Mouse (Mus musculus): ENCODE results near the gene Cdc42bpb. TPM values are rescaled to one million over a fixed set of nuclear protein-coding genes. Genes with fewer than 3 reads are reported as not detected.

Cdc42bpb gene
- 100 to 1,000 TPM; 153 to 168 TPM for total RNA-seq (2021)

GRCm38 (mm10) chr12:111377376-111377973, at the start of gene Cdc42bpb:
TSS of gene Cdc42bpb (minus strand) at chr12:111377718.
- peak; percentile 95 for DNase-seq
- intact Hi-C loops (cut with DNase I) = no loop called here

- intact Hi-C loops (cut with DNase I) = loop anchor here (2.0 kb wide), 1 partner anchor 33 kb away; no protein-coding TSS in a partner anchor
- DNase-seq = peak; percentile 93
Observed at GRCm38 (mm10) chr12:111425789-111426460, 48.4 kb upstream of the Cdc42bpb start.

DNA sequence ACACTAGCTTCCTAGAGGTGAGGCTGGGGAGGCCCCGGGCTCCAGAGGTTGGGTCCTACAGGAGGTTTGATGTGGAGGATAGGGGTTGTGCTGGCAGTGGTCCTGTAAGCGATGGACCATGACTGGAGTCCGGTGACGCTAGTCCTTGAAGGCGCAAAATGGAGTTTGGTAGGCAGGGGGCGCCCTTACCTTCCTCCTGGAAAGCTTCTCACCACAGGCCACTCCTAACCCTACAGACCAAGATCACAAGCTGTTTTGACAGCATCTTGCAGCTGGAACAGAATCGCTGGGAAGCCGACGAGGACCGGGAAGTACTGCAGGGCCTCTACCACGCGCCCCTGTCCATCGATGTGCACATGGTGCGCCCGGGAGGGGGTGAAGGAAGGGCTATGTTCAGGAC, 47.7 kb upstream of the Cdc42bpb start:
- intact Hi-C loops (cut with DNase I) = no loop called here
- peak; percentile 91 for DNase-seq

DNA sequence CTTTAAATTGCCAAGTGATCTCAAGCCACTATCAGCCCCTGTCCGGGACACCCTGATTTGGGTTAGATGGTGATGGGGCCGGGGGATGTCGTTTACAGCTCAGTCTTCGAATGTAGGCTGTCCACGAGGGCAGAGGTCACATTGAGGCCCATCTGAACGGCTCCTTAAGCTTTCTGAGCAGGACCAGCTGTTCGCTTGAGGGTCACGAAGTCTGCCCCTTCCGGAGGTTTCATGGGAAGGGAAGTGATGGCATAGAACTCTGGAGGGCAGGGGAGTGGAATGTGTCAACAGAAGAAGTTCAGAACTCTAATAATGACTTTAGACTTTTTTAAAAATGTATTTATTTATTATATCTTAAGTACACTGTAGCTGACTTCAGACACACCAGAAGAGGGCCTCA, 47.0 kb upstream of the Cdc42bpb start:
- intact Hi-C loops (cut with DNase I) = no loop called here
- no peak for DNase-seq

DNA sequence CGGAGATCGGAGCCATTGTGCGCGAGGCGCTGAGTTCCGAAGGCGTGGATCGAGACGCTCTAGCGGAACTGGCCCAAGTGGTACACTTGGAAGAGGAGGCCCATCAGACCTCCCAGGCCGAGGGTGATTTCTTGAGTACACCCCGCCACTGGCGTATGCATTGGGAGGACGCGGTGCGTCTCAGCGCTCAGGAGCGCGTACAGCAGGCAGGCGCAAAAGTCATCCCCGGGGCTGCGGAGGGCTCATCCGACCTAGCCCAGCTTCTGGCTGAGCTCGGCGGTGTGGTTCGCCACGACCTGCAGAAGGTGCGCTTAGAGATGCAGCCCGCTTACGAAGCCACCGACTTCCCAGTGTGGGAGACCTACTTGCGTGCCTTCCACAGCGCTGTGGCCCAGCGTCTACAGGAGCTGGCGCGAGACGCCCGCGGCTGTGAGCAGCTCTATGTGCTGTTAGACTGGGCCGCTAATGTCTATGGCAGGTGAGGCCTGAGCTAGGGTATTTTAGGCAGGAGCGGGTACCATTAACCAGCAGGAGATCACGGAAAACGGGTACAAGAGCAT, 46.1 kb upstream of the Cdc42bpb start:
- intact Hi-C loops (cut with DNase I) = no loop called here
- no peak for DNase-seq

- intact Hi-C loops (cut with DNase I) = no loop called here
- no peak for DNase-seq
Observed at GRCm38 (mm10) chr12:111422852-111423251, 45.3 kb upstream of the Cdc42bpb start.

DNA sequence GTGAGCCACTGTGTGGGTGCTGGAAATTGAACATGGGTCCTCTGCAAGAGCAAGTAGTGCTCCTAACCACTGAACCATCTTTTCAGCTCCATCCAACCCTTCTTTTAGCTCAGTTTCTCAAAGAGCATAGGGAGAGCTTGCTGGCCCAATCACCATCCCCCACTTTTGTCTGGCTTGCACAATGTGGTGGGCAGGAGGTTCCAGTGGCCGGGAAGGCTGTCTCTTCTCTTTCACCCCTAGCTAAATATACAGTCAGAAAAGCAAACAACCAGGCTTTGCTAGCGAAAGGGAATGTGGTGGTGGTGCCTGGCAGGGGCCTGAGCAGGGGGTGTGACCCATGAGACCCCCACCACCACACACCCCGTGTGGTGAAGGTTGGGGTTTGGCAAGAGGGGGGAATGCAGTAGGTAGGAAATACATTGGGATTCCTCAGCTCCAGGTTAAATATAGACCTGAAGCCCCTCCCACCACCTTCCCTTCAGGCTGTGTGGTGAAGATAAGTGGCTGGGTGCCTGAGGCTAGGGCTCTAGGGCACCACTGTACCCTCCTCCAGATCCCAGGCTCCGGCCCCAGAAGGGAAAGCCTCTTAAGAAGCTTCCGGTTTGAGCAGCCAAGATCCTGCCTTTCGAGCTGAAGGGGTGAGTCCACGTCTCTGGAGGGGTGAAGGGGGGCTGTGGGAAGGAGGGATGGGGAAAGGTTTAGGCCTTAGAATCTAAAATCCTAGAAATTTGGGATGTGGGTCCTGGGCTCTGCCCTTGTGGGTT, 43.6 kb upstream of the Cdc42bpb start:
- intact Hi-C loops (cut with DNase I) = no loop called here
- DNase-seq = no peak

DNA sequence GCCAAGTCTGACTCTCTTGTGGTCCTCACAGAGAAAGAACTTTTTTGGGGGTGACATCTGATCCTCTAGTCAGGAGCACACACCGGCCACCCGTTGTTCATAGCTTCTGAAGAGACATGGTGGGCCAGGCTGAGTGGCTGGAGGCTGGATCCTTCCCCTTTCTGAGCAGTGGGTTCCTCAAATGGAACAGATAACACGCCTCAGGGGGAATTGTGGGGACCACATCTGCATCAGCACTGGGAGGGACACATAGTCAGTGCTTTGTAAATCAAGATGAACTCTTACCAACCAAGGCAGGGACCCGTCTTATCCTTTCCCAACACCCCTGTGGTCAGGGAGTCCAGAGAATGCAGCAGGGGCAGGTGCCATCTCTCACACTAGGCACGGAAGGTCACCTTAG, 42.4 kb upstream of the Cdc42bpb start:
- intact Hi-C loops (cut with DNase I) = no loop called here
- DNase-seq = no peak

DNA sequence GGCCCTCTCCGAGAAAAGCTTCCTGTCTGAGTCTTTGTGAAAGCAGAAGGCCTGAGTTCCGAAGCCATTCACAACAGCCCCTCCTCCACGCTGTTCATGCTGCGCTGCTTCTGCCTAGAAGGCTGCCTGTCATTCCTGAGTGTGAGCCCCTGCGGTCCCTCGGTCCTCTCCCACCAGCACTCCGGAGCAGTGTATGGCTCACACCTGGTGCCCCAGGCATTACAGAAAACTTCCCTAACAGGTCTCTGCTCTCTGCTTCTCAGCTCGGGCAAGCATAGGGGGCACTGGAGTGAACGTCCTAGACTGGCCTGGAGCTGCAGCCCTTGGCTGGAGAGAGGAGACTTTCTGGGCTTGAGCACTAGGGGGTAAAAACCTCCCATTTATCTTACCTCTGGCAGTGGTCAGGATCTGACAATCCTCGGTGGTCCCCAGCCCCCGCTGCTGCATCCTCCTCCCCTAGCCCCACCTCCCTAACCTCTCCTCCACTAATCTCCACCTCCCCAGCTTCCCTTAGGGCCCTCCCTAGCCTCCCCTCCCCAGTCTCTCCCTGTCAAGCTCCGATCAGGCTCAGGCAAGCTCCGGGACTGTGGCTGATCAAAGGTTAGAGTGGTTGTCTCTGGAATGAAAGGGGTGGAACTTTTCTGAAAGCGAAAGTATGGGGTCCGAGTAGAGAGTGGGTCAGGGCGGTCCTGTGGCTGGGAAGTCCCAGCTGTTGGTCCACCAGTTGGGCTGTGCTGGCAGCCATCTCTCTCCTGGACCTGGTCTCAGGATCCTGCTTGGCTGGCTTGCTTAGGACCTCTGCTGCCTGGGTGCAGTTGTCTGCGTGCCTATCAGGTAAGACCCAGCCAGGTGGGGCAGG, 39.6 kb upstream of the Cdc42bpb start, which contains the start of gene Exoc3l4:
Gene Exoc3l4, plus strand, starts transcription at position 97 of the 859 bp plus-strand sequence.
- intact Hi-C loops (cut with DNase I) = no loop called here

GRCm38 (mm10) chr12:111413300-111413699, 35.8 kb upstream of the Cdc42bpb start:
- intact Hi-C loops (cut with DNase I) = no loop called here
- peak; percentile 92 for DNase-seq

More for the DNA sequence above, 39.6 kb upstream of the Cdc42bpb start, which contains the start of gene Exoc3l4:
- DNase-seq = no peak

GRCm38 (mm10) chr12:111412581-111413284, 35.2 kb upstream of the Cdc42bpb start:
- intact Hi-C loops (cut with DNase I) = no loop called here
- no peak for DNase-seq

GRCm38 (mm10) chr12:111411631-111412355, 34.3 kb upstream of the Cdc42bpb start:
- intact Hi-C loops (cut with DNase I) = no loop called here
- peak; percentile 76 for DNase-seq

- peak; percentile 79 for DNase-seq
- intact Hi-C loops (cut with DNase I) = no loop called here
Observed at GRCm38 (mm10) chr12:111409583-111409982, 32.1 kb upstream of the Cdc42bpb start.

- DNase-seq = no peak
- intact Hi-C loops (cut with DNase I) = no loop called here
Observed at GRCm38 (mm10) chr12:111406622-111407021, 29.1 kb upstream of the Cdc42bpb start, which contains the start of gene Lbhd2. TSS of gene Lbhd2 (plus strand) at chr12:111406809.

DNA sequence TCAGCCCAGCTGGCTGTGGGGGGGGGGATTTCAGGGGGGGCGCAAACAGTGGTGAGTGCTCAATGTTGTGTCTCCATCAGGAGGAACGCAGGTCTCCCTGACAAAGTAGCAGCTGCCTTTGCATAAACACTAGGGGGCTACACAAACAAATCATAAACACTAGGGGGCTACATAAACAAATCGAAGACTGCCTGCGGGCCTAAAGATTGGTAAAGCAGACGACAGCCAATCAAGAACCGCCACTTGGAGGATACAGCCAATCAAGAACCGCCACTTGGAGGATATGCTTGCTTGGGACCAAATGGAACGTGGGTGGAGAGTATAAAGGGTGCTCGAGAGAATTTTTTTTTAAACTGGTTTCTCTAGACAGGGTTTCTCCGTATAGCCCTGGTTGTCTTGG, 27.4 kb upstream of the Cdc42bpb start:
- intact Hi-C loops (cut with DNase I) = no loop called here

DNA sequence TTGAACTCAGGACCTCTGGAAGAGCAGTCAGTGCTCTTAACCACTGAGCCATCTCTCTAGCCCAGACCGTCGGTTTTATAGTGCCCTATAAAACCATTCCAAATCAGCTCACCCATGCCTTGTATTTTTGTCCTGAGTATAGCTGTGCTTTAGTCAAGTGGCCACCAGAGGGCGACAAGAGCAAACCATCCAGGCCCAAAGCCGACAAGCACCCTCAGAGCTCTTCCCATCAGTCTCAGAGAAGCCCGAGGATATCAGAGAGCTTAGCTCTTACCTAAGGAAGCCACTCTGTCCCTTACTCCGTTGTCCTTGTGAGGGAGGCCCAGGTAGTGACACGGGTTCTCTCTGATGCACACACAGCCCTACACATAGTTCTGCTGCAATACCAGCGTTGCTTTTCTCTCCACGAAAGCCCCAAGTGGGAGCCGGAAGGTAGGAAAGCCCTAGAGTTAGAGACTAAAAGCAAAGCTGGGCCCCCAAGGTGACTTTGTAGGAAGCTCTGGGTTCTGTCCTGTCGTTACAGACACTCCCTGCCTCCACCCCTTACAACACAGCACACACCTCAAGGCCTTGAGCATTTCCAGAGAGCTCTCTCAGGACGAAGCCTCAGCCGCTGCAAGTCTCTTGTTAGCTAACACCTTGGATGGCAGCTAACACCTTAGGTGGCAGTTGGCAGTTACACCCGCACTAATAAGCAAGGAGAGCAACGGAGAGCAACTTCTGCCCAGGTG, 24.1 kb upstream of the Cdc42bpb start:
- peak; percentile 82 for DNase-seq
- intact Hi-C loops (cut with DNase I) = no loop called here

More for the DNA sequence above, 27.4 kb upstream of the Cdc42bpb start:
- DNase-seq = no peak

DNA sequence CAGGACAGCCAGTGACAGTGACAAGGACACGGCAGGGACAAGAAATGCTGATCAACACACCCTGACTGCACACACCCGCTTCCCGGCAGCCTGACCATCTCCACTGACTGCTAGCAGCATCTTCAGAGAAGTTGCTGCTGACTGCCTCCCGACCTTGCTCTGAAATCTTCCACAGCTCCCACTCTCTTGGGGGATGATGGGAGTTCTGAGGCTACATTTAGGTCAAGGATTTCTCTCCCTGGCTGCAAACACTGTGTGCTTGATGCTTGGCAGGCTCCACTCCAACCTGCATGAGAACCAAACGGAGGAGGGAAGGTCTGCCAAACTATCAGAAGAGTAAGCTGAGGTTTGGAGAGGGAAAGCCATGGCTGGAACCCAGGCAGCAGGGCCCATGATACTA, 19.5 kb upstream of the Cdc42bpb start:
- DNase-seq = no peak
- intact Hi-C loops (cut with DNase I) = no loop called here

DNA sequence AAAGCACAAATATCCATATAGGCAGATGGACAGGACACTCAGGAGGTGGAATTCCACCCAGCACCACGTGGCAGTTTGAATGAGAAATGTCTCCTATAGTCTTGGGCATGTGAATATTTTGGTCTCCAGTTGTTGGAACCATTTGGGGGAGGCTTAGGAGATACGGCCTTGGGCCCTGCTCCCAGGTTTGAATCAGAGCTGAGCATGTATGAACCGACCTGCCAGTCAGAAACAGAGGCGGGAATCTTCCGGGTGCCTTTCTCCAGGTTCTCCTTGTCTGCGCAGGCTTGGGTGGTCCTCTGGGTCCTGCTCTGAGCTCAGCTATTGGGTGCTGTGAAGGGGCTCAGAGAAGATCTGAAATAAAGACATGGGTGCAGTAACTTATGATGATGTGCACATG, 16.5 kb upstream of the Cdc42bpb start:
- intact Hi-C loops (cut with DNase I) = no loop called here
- no peak for DNase-seq

All from left cerebral cortex, postnatal 4 days (tissue).